Mouse (Mus musculus) limb, embryonic 11.5 days (tissue): ENCODE results near the gene Gpc6. TPM values are rescaled to one million over a fixed set of nuclear protein-coding genes. Genes with fewer than 3 reads are reported as not detected.

ENCODE experiments used
- ATAC-seq: fragments of 200-750 bp; cut with Nextera tagmentation; 2 replicates; pipeline ENCODE4 v1.8.0; 2017; ENCODE audit warnings: low read depth; ENCODE audit not compliant: insufficient number of reproducible peaks, low FRiP score, low TSS enrichment
- DNase-seq: peaks from one replicate; pipeline ENCODE4 v3.0.0-alpha.2; 2015; ENCODE audit warnings: low spot score
- H3K27ac ChIP-seq: fragments of 300-500 bp; sonication (generic); replicated peaks from 2 replicates; pipeline ENCODE4 v1.5.1; 2014; ENCODE audit warnings: low read depth, mild to moderate bottlenecking, low read length
- H3K27me3 ChIP-seq: fragments of 300-500 bp; sonication (generic); 2 replicates; pipeline ENCODE4 v1.6.1; 2014; ENCODE audit warnings: mild to moderate bottlenecking, low read length, mixed read lengths; ENCODE audit not compliant: control insufficient read depth, insufficient read depth
- H3K36me3 ChIP-seq: fragments of 300-500 bp; sonication (generic); 2 replicates; pipeline ENCODE4 v1.6.1; 2014; ENCODE audit warnings: mild to moderate bottlenecking, low read length, moderate library complexity, mixed read lengths; ENCODE audit not compliant: control insufficient read depth, insufficient read depth
- H3K4me1 ChIP-seq: fragments of 300-500 bp; sonication (generic); 2 replicates; pipeline ENCODE4 v1.6.1; 2014; ENCODE audit warnings: low read length, mixed read lengths; ENCODE audit not compliant: control insufficient read depth, insufficient read depth
- H3K4me2 ChIP-seq: fragments of 300-500 bp; sonication (generic); 2 replicates; pipeline ENCODE4 v1.6.1; 2014; ENCODE audit warnings: low read depth, mild to moderate bottlenecking, moderate library complexity; ENCODE audit not compliant: severe bottlenecking
- H3K4me3 ChIP-seq: fragments of 300-500 bp; sonication (generic); 2 replicates; pipeline ENCODE4 v1.5.1; 2014; ENCODE audit warnings: low read depth, low read length
- H3K9ac ChIP-seq: fragments of 300-500 bp; sonication (generic); 2 replicates; pipeline ENCODE4 v1.6.1; 2014; ENCODE audit warnings: mild to moderate bottlenecking, low read length
- H3K9me3 ChIP-seq: fragments of 300-500 bp; sonication (generic); 2 replicates; pipeline ENCODE4 v1.6.1; 2016; ENCODE audit warnings: low read length; ENCODE audit not compliant: control insufficient read depth
- WGBS: fragments of 180-500 bp; shearing (Covaris S2); extraction: QIAGEN DNeasy Blood & Tissue Kit; methylation state at CpG from one replicate; pipeline ENCODE4 v1.1.7; 2014; 5-methylcytosine and 5-hydroxymethylcytosine counted together
- polyA plus RNA-seq: library from polyadenylated mRNA; unstranded; fragments of >200 nt; fragmentation: Nextera tagmentation; extraction: Ambion mirVana; gene quantifications from 2 replicates; pipeline ENCODE4 v1.2.1, GENCODE M21; 2014

The Gpc6 gene
- polyA plus RNA-seq, 1 experiment from 2014 or later, result 39.1 TPM

- DNase-seq (no peak), ATAC-seq (no peak)
- Histone ChIP-seq H3K27me3 (no peaks in the 10 kb centered on the region), H3K4me1 (no peaks in the 10 kb centered on the region), H3K9me3 (no peaks in the 10 kb centered on the region), H3K4me3 (no peak overlapping the region), H3K27ac (no peak overlapping the region), H3K36me3 (no peaks in the 10 kb centered on the region), H3K9ac (no peak overlapping the region), H3K4me2 (no peak overlapping the region)
- WGBS, result 70% methylated on average over 15 of the region's 15 CpGs
Observed at GRCm38 (mm10) chr14:117951265-117951664, 1026.2 kb downstream of the Gpc6 start.

- WGBS, result 59% methylated on average over 5 of the region's 5 CpGs
- H3K4me3 ChIP-seq, result no peak overlapping the region
- H3K27me3 ChIP-seq, result no peaks in the 10 kb centered on the region
- no peaks in the 10 kb centered on the region for H3K4me1 ChIP-seq
- H3K4me2 ChIP-seq, result no peak overlapping the region
- no peak overlapping the region for H3K9ac ChIP-seq
- no peaks in the 10 kb centered on the region for H3K9me3 ChIP-seq
- ATAC-seq (no peak), DNase-seq (no peak)
- no peak overlapping the region for H3K27ac ChIP-seq
- no peaks in the 10 kb centered on the region for H3K36me3 ChIP-seq
Observed at GRCm38 (mm10) chr14:117951686-117952085, 1026.6 kb downstream of the Gpc6 start.

GRCm38 (mm10) chr14:117956051-117956450, 1030.9 kb downstream of the Gpc6 start:
- Histone ChIP-seq H3K27me3 (no peaks in the 10 kb centered on the region), H3K9ac (no peak overlapping the region), H3K4me2 (no peak overlapping the region), H3K4me3 (no peak overlapping the region), H3K9me3 (no peaks in the 10 kb centered on the region), H3K4me1 (no peaks in the 10 kb centered on the region), H3K36me3 (no peaks in the 10 kb centered on the region), H3K27ac (no peak overlapping the region)
- ATAC-seq, result no peak
- 83% methylated on average over 3 of the region's 3 CpGs for WGBS
- DNase-seq, result no peak

- Histone ChIP-seq H3K9me3 (no peaks in the 10 kb centered on the region), H3K27me3 (no peaks in the 10 kb centered on the region), H3K4me2 (no peak overlapping the region), H3K4me1 (no peaks in the 10 kb centered on the region), H3K36me3 (no peaks in the 10 kb centered on the region), H3K4me3 (no peak overlapping the region), H3K9ac (no peak overlapping the region), H3K27ac (no peak overlapping the region)
- DNase-seq, result no peak
- ATAC-seq, result no peak
- 94% methylated on average over 11 of the region's 11 CpGs for WGBS
Observed at GRCm38 (mm10) chr14:117958389-117958788, 1033.3 kb downstream of the Gpc6 start.

- Histone ChIP-seq H3K9ac (no peak overlapping the region), H3K27me3 (no peaks in the 10 kb centered on the region), H3K9me3 (no peaks in the 10 kb centered on the region), H3K4me2 (no peak overlapping the region), H3K4me1 (no peaks in the 10 kb centered on the region), H3K27ac (no peak overlapping the region), H3K36me3 (no peaks in the 10 kb centered on the region), H3K4me3 (no peak overlapping the region)
- WGBS, result 67% methylated on average over 6 of the region's 6 CpGs
- ATAC-seq, result no peak
- DNase-seq, result no peak
Observed at GRCm38 (mm10) chr14:117961267-117961666, 1036.2 kb downstream of the Gpc6 start.

- H3K9me3 ChIP-seq, result no peaks in the 10 kb centered on the region
- no peak overlapping the region for H3K4me3 ChIP-seq
- no peak overlapping the region for H3K4me2 ChIP-seq
- H3K27ac ChIP-seq, result no peak overlapping the region
- DNase-seq (no peak), ATAC-seq (no peak)
- H3K36me3 ChIP-seq, result no peaks in the 10 kb centered on the region
- no peaks in the 10 kb centered on the region for H3K27me3 ChIP-seq
- WGBS, result 95% methylated on average over 6 of the region's 6 CpGs
- no peaks in the 10 kb centered on the region for H3K4me1 ChIP-seq
- H3K9ac ChIP-seq, result no peak overlapping the region
Observed at GRCm38 (mm10) chr14:117961844-117962243, 1036.7 kb downstream of the Gpc6 start.

GRCm38 (mm10) chr14:117962453-117962852, 1037.3 kb downstream of the Gpc6 start:
- no peaks in the 10 kb centered on the region for H3K36me3 ChIP-seq
- 64% methylated on average over 4 of the region's 4 CpGs for WGBS

GRCm38 (mm10) chr14:117972576-117972975, 1047.5 kb downstream of the Gpc6 start:
- no peaks in the 10 kb centered on the region for H3K4me1 ChIP-seq
- no peak overlapping the region for H3K27ac ChIP-seq
- H3K4me2 ChIP-seq, result no peak overlapping the region
- no peak overlapping the region for H3K4me3 ChIP-seq
- DNase-seq (no peak), ATAC-seq (no peak)
- no peaks in the 10 kb centered on the region for H3K9me3 ChIP-seq
- no peaks in the 10 kb centered on the region for H3K27me3 ChIP-seq
- H3K36me3 ChIP-seq, result no peaks in the 10 kb centered on the region
- H3K9ac ChIP-seq, result no peak overlapping the region
- 89% methylated on average over 5 of the region's 5 CpGs for WGBS

More at GRCm38 (mm10) chr14:117962453-117962852, 1037.3 kb downstream of the Gpc6 start:
- ATAC-seq (no peak), DNase-seq (peak; percentile 67)
- H3K9ac ChIP-seq, result no peak overlapping the region
- no peak overlapping the region for H3K4me2 ChIP-seq
- H3K9me3 ChIP-seq, result no peaks in the 10 kb centered on the region
- H3K27ac ChIP-seq, result no peak overlapping the region
- H3K4me3 ChIP-seq, result no peak overlapping the region
- H3K27me3 ChIP-seq, result no peaks in the 10 kb centered on the region
- no peaks in the 10 kb centered on the region for H3K4me1 ChIP-seq

- Histone ChIP-seq H3K9ac (no peak overlapping the region), H3K9me3 (no peaks in the 10 kb centered on the region), H3K4me1 (no peaks in the 10 kb centered on the region), H3K36me3 (no peaks in the 10 kb centered on the region), H3K27me3 (no peaks in the 10 kb centered on the region), H3K4me3 (no peak overlapping the region), H3K4me2 (no peak overlapping the region), H3K27ac (no peak overlapping the region)
- no peak for ATAC-seq
- no peak for DNase-seq
- WGBS, result 96% methylated on average over 10 of the region's 10 CpGs
Observed at GRCm38 (mm10) chr14:117981532-117981931, 1056.4 kb downstream of the Gpc6 start.
